In the genomic region with DNA sequence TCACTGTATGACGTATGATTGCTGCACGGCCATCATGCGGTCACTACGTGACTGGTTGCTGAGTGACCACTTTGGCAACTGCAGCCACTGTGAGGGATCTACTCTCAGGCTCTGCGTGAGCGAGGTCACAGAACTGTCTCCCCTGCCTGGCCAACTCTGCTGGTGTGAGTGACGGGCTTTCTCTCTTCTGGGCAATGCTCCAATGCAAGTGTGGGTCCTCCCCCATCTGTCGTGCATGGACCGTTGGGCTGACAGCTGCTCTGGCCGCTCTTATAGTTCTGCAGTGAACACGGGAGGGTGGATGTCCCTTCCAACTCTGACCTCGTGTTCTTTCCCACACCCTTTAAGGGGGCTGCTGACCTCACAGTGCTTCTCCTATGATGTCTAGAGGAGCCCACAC, we compare ENCODE assay signal across 8 mouse cellular contexts. TPM values are rescaled to one million over a fixed set of nuclear protein-coding genes. Genes with fewer than 3 reads are reported as not detected.
DNase-seq lines count a peak whose midpoint lies in the region; ATAC-seq and TF ChIP-seq lines count a peak whose summit lies in the region.

No protein-coding gene starts in this region.

- 0 out of 2 replicates have a peak overlapping the region, but pooled peaks have one; percentile 4 for H3K4me2 ChIP-seq in forebrain, postnatal 0 days (ENCODE audit: low read depth)
- H3K4me2 ChIP-seq in hindbrain, embryonic 14.5 days (replicated peaks): no peak overlapping the region
- H3K4me2 ChIP-seq in liver, embryonic 16.5 days (ENCODE audit: low read depth, low read length): no peak overlapping the region
- no peak overlapping the region for H3K4me2 ChIP-seq in stomach, embryonic 14.5 days (replicated peaks; ENCODE audit: low read depth, low read length)

- H3K9ac ChIP-seq in forebrain, postnatal 0 days: no peak overlapping the region
- 0 out of 2 replicates have a peak overlapping the region, but pooled peaks have one; percentile 2 for H3K9ac ChIP-seq in hindbrain, embryonic 14.5 days
- H3K9ac ChIP-seq in liver, embryonic 16.5 days (ENCODE audit: low read depth, low read length): no peak overlapping the region
- H3K9ac ChIP-seq in stomach, embryonic 14.5 days (replicated peaks; ENCODE audit: low read depth, low read length): no peak overlapping the region

- DNase-seq in layer of hippocampus, adult 2 months (ENCODE audit: low spot score in 2 of 2): no peak
- DNase-seq in layer of hippocampus, adult 9-10 months (ENCODE audit: low spot score): no peak
- peak; percentile 62 for DNase-seq in forebrain, postnatal 0 days
- peak; percentile 65 for DNase-seq in hindbrain, embryonic 14.5 days (ENCODE audit: low spot score)
- no peak for DNase-seq in cerebellum, adult 8-10 months
- DNase-seq in thymus, postnatal 25 days: no peak

- TF ChIP-seq CTCF in layer of hippocampus, adult 2 months (conservative IDR thresholded peaks at IDR 0.05): no peak
- TF ChIP-seq CTCF in forebrain, postnatal 0 days (IDR thresholded peaks at IDR 0.05; ENCODE audit: low read depth): no peak

- H3K36me3 ChIP-seq in forebrain, postnatal 0 days (ENCODE audit: insufficient read depth): no peaks in the 10 kb centered on the region
- no peaks in the 10 kb centered on the region for H3K36me3 ChIP-seq in hindbrain, embryonic 14.5 days (replicated peaks; ENCODE audit: control insufficient read depth, insufficient read depth)
- no peaks in the 10 kb centered on the region for H3K36me3 ChIP-seq in liver, embryonic 16.5 days (ENCODE audit: control insufficient read depth, insufficient read depth)
- H3K36me3 ChIP-seq in stomach, embryonic 14.5 days (ENCODE audit: control insufficient read depth, insufficient read depth, low read length): no peaks in the 10 kb centered on the region

- peaks cover 7% of the 10 kb centered on the region; the same call in 1 of the 2 replicates for H3K4me1 ChIP-seq in forebrain, postnatal 0 days (ENCODE audit: insufficient read depth)
- H3K4me1 ChIP-seq in hindbrain, embryonic 14.5 days (replicated peaks; ENCODE audit: control insufficient read depth, insufficient read depth, low read length): peaks cover 9% of the 10 kb centered on the region; the same call in 1 of the 2 replicates
- peaks cover 43% of the 10 kb centered on the region for H3K4me1 ChIP-seq in liver, embryonic 16.5 days (ENCODE audit: control insufficient read depth, low read depth, low read length)
- peaks cover 8% of the 10 kb centered on the region; the same call in 1 of the 2 replicates for H3K4me1 ChIP-seq in stomach, embryonic 14.5 days (ENCODE audit: control insufficient read depth, insufficient read depth, low read length)

- ATAC-seq in forebrain, postnatal 0 days: peak; percentile 66
- ATAC-seq in hindbrain, embryonic 14.5 days (ENCODE audit: low FRiP score): peak; percentile 41; the same call in 1 of the 2 replicates
- ATAC-seq in liver, embryonic 16.5 days (ENCODE audit: low read depth): no peak
- no peak; the same call in 1 of the 2 replicates for ATAC-seq in stomach, embryonic 14.5 days (ENCODE audit: insufficient number of reproducible peaks, insufficient read depth, low FRiP score, low read depth)

- no peaks in the 10 kb centered on the region for H3K27me3 ChIP-seq in forebrain, postnatal 0 days (ENCODE audit: insufficient read depth, low read length)
- H3K27me3 ChIP-seq in hindbrain, embryonic 14.5 days (ENCODE audit: control insufficient read depth, insufficient read depth, low read length): no peaks in the 10 kb centered on the region
- H3K27me3 ChIP-seq in liver, embryonic 16.5 days (ENCODE audit: control insufficient read depth, insufficient read depth, low read depth, low read length): no peaks in the 10 kb centered on the region
- no peaks in the 10 kb centered on the region for H3K27me3 ChIP-seq in stomach, embryonic 14.5 days (ENCODE audit: control insufficient read depth, insufficient read depth, low read length)

- H3K9me3 ChIP-seq in forebrain, postnatal 0 days (ENCODE audit: low read length): no peaks in the 10 kb centered on the region
- no peaks in the 10 kb centered on the region for H3K9me3 ChIP-seq in hindbrain, embryonic 14.5 days (ENCODE audit: control insufficient read depth, low read length)
- no peaks in the 10 kb centered on the region for H3K9me3 ChIP-seq in liver, embryonic 16.5 days (replicated peaks; ENCODE audit: control insufficient read depth, low read length)
- H3K9me3 ChIP-seq in stomach, embryonic 14.5 days (ENCODE audit: control insufficient read depth, low read depth, low read length): no peaks in the 10 kb centered on the region

- no peak overlapping the region for H3K4me3 ChIP-seq in layer of hippocampus, adult 2 months
- no peak overlapping the region for H3K4me3 ChIP-seq in forebrain, postnatal 0 days (ENCODE audit: low read depth, low read length)
- no peak overlapping the region for H3K4me3 ChIP-seq in hindbrain, embryonic 14.5 days (replicated peaks; ENCODE audit: low read length)
- no peak overlapping the region for H3K4me3 ChIP-seq in liver, embryonic 16.5 days (ENCODE audit: low read depth, low read length)
- no peak overlapping the region for H3K4me3 ChIP-seq in stomach, embryonic 14.5 days (ENCODE audit: low read depth, low read length)

- 35% methylated on average over 12 of the region's 12 CpGs for WGBS in forebrain, postnatal 0 days
- 43% methylated on average over 12 of the region's 12 CpGs for WGBS in hindbrain, embryonic 14.5 days
- WGBS in liver, embryonic 16.5 days (ENCODE audit: insufficient replicate concordance): 33% methylated on average over 12 of the region's 12 CpGs
- 56% methylated on average over 12 of the region's 12 CpGs for WGBS in stomach, embryonic 14.5 days

- H3K27ac ChIP-seq in layer of hippocampus, adult 2 months: 0 out of 2 replicates have a peak overlapping the region, but pooled peaks have one; percentile 7
- no peak overlapping the region for H3K27ac ChIP-seq in forebrain, postnatal 0 days (ENCODE audit: low read depth, low read length)
- peak overlapping the region; percentile 49 for H3K27ac ChIP-seq in hindbrain, embryonic 14.5 days
- 0 out of 2 replicates have a peak overlapping the region, but pooled peaks have one; percentile 7 for H3K27ac ChIP-seq in liver, embryonic 16.5 days (ENCODE audit: low read length)
- peak overlapping the region; percentile 39; the same call in 1 of the 2 replicates for H3K27ac ChIP-seq in stomach, embryonic 14.5 days (ENCODE audit: low read length)

RNA-seq across cellular contexts. Expression of a gene that starts 6.4 kb away (rescaled TPM):
- total RNA-seq in layer of hippocampus, adult 2 months (2021): 10 to 100 TPM; 72.2 to 74.3 TPM
- total RNA-seq in forebrain, postnatal 0 days (2014; rRNA removed): 63.9 and 64.6 TPM in 2 replicates
- polyA plus RNA-seq in forebrain, postnatal 0 days (2015; fragmentation: Nextera tagmentation; extraction: Ambion mirVana): 52.8 and 67.3 TPM in 2 replicates
- 62.2 and 69.2 TPM in 2 replicates for polyA plus RNA-seq in hindbrain, embryonic 14.5 days (2014; fragmentation: Nextera tagmentation; extraction: Ambion mirVana)
- polyA plus RNA-seq in liver, embryonic 16.5 days (2015; fragmentation: Nextera tagmentation; extraction: Ambion mirVana): 50.9 and 54.3 TPM in 2 replicates
- 113 and 120 TPM in 2 replicates for polyA plus RNA-seq in stomach, embryonic 14.5 days (2014; fragmentation: Nextera tagmentation; extraction: Ambion mirVana)

RNA-seq across cellular contexts. Expression of a gene that starts 13.0 kb away (rescaled TPM):
- not detected for total RNA-seq in layer of hippocampus, adult 2 months (2021)
- not detected in 2 replicates for total RNA-seq in forebrain, postnatal 0 days (2014; rRNA removed)
- polyA plus RNA-seq in forebrain, postnatal 0 days (2015; fragmentation: Nextera tagmentation; extraction: Ambion mirVana): not detected in 2 replicates
- polyA plus RNA-seq in hindbrain, embryonic 14.5 days (2014; fragmentation: Nextera tagmentation; extraction: Ambion mirVana): not detected in 2 replicates
- not detected in 2 replicates for polyA plus RNA-seq in liver, embryonic 16.5 days (2015; fragmentation: Nextera tagmentation; extraction: Ambion mirVana)
- not detected in 2 replicates for polyA plus RNA-seq in stomach, embryonic 14.5 days (2014; fragmentation: Nextera tagmentation; extraction: Ambion mirVana)

RNA-seq across cellular contexts. Expression of a gene that starts 30.8 kb away (rescaled TPM):
- total RNA-seq in layer of hippocampus, adult 2 months (2021): 1 to 10 TPM; 1.6 to 2.5 TPM
- 7.8 and 10.0 TPM in 2 replicates for total RNA-seq in forebrain, postnatal 0 days (2014; rRNA removed)
- 4.8 and 6.2 TPM in 2 replicates for polyA plus RNA-seq in forebrain, postnatal 0 days (2015; fragmentation: Nextera tagmentation; extraction: Ambion mirVana)
- 5.6 and 6.6 TPM in 2 replicates for polyA plus RNA-seq in hindbrain, embryonic 14.5 days (2014; fragmentation: Nextera tagmentation; extraction: Ambion mirVana)
- polyA plus RNA-seq in liver, embryonic 16.5 days (2015; fragmentation: Nextera tagmentation; extraction: Ambion mirVana): 58.3 and 65.7 TPM in 2 replicates
- 43.7 and 44.8 TPM in 2 replicates for polyA plus RNA-seq in stomach, embryonic 14.5 days (2014; fragmentation: Nextera tagmentation; extraction: Ambion mirVana)

RNA-seq across cellular contexts. Expression of a gene that starts 54.9 kb away (rescaled TPM):
- total RNA-seq in layer of hippocampus, adult 2 months (2021): 10 to 100 TPM; 70.3 to 72.6 TPM
- 193 and 214 TPM in 2 replicates for total RNA-seq in forebrain, postnatal 0 days (2014; rRNA removed)
- polyA plus RNA-seq in forebrain, postnatal 0 days (2015; fragmentation: Nextera tagmentation; extraction: Ambion mirVana): 143 TPM in 2 replicates
- polyA plus RNA-seq in hindbrain, embryonic 14.5 days (2014; fragmentation: Nextera tagmentation; extraction: Ambion mirVana): 128 and 136 TPM in 2 replicates
- polyA plus RNA-seq in liver, embryonic 16.5 days (2015; fragmentation: Nextera tagmentation; extraction: Ambion mirVana): 0.61 and 1.3 TPM in 2 replicates
- 37.7 and 38.5 TPM in 2 replicates for polyA plus RNA-seq in stomach, embryonic 14.5 days (2014; fragmentation: Nextera tagmentation; extraction: Ambion mirVana)

RNA-seq across cellular contexts. Expression of a gene that starts 56.9 kb away (rescaled TPM):
- total RNA-seq in layer of hippocampus, adult 2 months (2021): 10 to 100 TPM; 32.7 to 35.7 TPM
- total RNA-seq in forebrain, postnatal 0 days (2014; rRNA removed): 23.8 and 38.7 TPM in 2 replicates
- 5.0 and 6.8 TPM in 2 replicates for polyA plus RNA-seq in forebrain, postnatal 0 days (2015; fragmentation: Nextera tagmentation; extraction: Ambion mirVana)
- 23.3 and 25.6 TPM in 2 replicates for polyA plus RNA-seq in hindbrain, embryonic 14.5 days (2014; fragmentation: Nextera tagmentation; extraction: Ambion mirVana)
- polyA plus RNA-seq in liver, embryonic 16.5 days (2015; fragmentation: Nextera tagmentation; extraction: Ambion mirVana): 2.8 and 3.1 TPM in 2 replicates
- 29.5 and 31.7 TPM in 2 replicates for polyA plus RNA-seq in stomach, embryonic 14.5 days (2014; fragmentation: Nextera tagmentation; extraction: Ambion mirVana)

Comparison
In these comparisons a context has a peak if more than half of its experiments do, and no peak if none do; other contexts are left out.
1. DNase-seq: peak in forebrain, postnatal 0 days (single experiment) and hindbrain, embryonic 14.5 days (single experiment); none in layer of hippocampus, adult 2 months (0 of 2), layer of hippocampus, adult 9-10 months (single experiment), cerebellum, adult 8-10 months (single experiment) and thymus, postnatal 25 days (single experiment).
2. ATAC-seq: peak in forebrain, postnatal 0 days (single experiment) and hindbrain, embryonic 14.5 days (single experiment); none in liver, embryonic 16.5 days (single experiment) and stomach, embryonic 14.5 days (single experiment).